Mouse (Mus musculus): ENCODE results near the gene Gabpb2. TPM values are rescaled to one million over a fixed set of nuclear protein-coding genes. Genes with fewer than 3 reads are reported as not detected.
A peak's percentile ranks its signal among the peaks of the same experiment; 100 is the strongest.
"Not testable (repeated sequence)": the region's sequence is repeated elsewhere in the genome, so short reads cannot be mapped to it uniquely, and the experiment has no call there.

The Gabpb2 gene
- total RNA-seq, 2 experiments from 2014 or later, result 7.1 to 10.0 TPM

DNA sequence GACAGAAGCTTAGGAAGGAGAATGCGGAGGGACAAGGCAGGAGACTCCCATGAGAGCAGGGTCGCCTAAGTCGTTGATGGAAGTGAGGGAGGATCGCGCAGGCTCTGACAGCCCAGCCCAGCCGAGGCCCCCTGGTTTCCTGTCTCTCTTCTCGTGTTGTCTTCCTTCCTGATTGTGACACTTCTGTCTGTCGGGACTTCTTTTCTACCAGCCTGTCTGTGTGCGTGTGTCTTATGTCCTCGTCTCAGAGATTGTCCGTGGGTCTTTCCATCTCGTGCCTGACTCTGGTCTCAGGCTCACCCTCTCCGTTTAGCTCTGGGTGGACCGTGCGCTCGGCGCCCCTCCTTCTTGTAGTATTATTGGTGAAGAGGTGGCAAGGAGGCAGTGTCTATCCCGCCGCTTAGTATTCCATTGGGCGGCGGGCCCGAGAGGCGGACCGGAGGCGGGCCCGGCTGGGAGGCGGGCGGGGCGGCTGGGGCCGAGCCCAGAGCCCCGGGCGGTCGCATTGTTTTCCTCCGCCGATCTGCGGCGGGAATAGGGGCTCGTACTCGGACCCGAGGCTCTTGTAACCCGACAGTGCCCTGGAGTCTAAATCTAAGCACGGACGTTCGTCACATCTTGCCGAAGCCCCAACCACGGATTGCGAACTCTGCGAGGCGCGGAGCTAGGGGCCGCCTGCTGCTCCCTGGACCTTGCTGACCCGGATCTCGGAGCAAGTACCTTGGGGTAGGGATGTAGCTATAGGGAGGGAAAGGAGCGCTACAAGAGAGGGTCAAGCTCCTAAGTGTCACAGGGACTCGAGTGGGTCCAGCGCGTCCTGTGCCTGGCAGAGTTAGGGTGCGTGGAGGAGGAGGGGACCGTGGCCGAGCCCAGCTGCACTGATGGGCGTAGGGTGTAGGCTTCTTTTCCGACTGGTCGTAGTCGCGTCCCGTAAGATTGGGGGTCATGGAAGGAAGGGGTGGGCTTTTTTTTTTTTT, 57.4 kb downstream of the Gabpb2 start, which contains the start of gene Sema6c:
Gene Sema6c, plus strand, starts transcription at position 471 of the 977 bp plus-strand sequence.
- peak; percentile 90 for DNase-seq (ENCODE audit: low spot score)

DNA sequence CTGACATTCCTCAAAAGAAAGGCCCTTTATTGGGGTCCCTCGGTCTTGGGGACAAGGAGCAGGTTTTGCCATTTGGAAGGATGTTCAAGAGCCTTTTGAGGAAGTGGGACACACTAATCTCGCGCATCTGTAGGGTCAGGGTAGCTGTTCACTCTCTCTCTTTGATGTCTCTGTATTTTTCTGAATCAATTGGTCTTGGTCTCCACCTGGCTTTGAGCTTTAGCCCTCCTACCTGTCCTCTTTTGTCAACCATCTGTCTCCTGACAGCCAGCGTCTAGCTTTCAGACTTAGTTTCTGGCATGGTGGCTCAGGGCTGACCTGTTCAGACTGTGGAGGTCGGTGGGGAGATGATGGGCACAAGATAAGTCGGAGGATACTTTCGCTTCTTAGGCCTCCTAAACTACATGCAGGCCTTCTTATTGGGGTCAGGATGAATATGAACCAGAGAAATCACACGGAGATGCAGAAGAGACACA, 58.2 kb downstream of the Gabpb2 start:
- no peak for DNase-seq (ENCODE audit: low spot score)

DNA sequence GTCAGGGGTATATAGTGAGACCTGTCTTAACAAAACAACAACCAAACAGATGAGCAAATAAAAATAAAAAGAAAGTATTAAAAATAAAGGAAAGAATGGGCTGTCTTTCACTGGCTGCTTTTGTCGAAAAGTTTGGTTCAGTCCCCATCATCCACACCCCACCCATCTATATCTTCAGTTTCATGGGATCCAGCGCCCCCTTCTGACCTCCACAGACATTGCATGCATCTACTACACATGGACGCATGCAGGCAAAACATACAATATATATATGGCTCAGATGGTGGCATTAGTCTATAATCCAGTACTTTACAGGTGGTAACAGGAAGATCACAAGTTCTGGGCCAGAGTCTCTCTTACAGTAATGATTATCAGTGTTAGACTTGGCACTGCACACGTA, 63.8 kb downstream of the Gabpb2 start:
- peak; percentile 59 for DNase-seq (ENCODE audit: low spot score)

DNA sequence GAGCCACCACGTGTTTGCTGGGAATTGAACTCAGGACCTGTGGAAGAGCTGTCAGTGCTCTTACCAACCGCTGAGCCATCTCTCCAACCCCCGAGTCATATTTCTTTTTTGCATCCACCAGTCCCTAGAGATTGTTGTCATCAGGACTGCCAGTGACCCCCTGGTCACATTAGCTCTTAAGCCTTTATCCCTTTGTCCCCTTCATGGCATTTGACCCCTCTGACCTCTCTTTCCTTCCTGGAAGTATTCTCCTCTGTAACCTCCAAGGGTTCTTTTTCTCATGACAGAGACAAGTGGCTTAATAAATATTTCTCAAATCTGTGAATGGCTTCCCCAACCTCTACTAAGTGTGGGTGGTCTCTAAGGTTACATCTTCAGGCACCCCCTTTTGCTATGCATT, 69.8 kb downstream of the Gabpb2 start:
- DNase-seq (ENCODE audit: low spot score), result no peak

DNA sequence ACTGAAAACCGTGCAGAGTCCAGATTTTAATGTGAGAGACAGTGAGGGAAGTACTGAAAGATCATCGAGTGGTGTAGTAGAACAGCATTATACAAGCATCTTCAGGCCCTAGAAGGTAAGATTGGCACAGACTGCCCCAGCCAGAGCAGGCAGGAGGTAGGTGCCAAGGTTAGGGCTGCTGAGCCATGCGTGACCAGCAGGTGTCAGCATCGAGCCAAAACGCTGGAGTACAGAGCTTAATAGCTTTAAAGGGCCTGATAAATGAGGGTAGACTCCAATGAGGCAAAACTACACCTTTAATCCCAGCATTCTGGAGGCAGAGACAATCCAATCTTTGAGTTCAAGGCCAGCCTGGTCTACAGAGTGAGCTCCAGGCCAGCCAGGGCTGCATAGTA, 75.1 kb downstream of the Gabpb2 start:
- peak; percentile 93 for DNase-seq (ENCODE audit: low spot score)

DNA sequence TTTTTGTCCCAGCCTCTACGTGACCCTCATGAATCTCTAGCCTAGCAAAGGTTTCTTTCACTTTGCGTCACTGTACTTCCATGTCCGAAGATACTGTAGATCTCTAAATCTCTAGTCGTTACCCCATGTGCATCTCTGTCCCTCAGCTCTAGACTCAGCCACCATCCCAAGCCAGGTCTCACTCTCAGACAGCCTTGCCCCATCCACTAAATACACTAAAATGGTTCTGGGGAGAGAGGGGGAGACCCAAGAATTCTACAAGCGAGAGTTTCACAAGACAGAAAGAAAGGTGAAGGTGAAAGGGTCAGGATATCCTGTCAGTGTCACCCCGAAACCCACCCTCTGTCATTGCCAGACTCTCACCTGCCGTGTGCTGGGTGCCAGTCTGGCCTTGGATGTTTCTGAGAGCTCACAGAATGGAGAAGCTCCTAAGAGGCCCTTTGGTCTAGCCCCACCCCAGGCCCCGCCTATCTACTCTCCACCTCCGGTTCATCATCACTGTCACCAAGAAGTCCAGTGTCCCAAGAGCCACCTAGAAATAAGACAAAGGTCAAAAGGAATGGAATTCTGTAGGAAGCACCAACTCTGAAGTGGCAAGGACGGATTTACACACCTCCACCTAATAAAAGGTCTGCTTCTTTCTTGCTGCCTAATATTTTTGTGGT, 75.6 kb downstream of the Gabpb2 start, which contains the start of gene Tnfaip8l2:
Gene Tnfaip8l2, minus strand, starts transcription at position 409 of the 665 bp plus-strand sequence.
- no peak for DNase-seq (ENCODE audit: low spot score)

DNA sequence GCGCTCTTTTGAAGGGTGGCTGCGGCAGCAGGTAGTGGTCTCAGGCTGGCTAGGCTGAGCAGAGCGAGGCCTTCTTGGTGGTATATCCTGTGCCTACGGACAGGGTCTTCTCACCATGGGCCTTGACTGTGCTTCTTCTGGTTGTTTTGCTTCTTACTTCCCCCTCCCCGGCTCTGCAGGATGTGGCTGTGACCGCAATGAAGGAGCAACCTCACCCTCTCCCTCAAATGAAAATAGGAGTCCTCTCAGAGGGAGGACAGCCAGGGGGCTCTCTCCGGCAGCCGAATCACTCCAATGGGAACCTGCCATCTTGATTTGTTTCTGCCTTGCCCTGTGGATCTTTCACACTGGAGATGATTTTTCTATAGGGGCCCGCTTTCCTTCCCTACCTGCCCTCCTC, 76.2 kb downstream of the Gabpb2 start:
- no peak for DNase-seq (ENCODE audit: low spot score)

DNA sequence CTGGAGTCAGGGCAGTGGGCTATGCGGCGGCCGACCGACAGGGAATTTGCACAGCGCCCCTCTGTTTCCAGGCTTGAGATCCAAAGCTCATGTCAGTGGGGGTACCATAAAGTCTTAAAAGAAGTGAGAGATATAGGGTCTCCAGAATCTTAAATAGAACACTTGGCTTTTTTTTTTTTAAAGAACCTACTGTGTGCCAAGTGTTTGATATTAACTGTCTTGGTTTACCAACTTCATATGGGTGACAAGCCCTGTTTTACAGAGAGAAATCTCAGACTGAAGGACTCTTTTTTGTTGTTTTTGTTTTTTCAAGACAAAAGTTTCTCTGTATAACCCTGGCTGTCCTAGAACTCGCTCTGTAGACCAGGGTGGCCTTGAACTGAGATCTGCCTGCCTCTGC, 76.9 kb downstream of the Gabpb2 start:
- DNase-seq (ENCODE audit: low spot score), result no peak

DNA sequence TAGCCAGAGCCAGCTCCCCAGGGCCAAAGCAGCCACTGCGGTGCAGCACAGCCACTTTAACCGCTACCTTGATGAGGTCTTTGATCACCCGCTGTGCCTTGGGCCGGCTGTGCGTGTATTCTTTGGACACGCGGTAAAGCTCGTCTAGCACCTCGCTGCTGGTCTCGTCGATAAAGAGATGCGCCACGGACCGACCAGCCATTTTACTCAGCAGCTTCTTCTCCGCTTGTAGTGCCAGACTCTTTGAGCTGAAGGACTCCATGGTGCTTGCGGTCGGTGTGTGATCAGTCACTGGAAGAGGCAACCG, 77.5 kb downstream of the Gabpb2 start:
- no peak for DNase-seq (ENCODE audit: low spot score)

DNA sequence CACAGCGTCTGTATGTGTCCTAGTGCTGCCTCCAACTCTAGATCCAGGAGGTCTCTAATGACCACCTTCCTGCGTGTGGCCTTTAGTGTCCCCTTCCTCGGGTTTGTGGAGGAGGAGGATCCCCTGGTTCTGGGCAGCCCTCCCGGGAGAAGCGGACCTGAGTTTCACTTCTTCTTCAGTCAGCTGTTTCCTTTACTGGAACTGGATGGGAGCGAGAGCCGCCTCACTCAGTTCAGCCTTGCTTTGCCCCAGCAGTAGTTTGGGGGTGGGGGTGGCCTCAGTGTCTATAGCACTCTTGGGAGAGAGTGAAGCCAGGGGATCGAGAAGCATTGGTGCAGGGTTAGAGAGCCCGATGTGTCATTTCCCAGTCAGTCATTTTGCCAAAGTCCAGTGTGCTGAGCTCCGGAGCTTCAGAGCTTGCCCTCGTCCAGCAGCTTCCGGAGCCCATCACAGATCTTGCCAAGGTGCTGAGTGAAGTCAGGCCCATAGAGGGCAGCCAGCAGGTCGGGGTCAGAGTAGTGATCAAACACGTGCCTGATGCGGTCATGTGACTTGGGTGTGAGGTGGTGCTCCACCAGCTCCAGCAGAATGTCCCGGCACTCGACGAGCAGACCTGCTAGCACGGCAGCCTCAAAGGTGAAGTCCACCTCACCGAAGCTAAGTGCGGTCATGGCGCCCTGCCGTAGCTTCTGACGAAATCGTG, 78.0 kb downstream of the Gabpb2 start:
- no peak for DNase-seq (ENCODE audit: low spot score)

DNA sequence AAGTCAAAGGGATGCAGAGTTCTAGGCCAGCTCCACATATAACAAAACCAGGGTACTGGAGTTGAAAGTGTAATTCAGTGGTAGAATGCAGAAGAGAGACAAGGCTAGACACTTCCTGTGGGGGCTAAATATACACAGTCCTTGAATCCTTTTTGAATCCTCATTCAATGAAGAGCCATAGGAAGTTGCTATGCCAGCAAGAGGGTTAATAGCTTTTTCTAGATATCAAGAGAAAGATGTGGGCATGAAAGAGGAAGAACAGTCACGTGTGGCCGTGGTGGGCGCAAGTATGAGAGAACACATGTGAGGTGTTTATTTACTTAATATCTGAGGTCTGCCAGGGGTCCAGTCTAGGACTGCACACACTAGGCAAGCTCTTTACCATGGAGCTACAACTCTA, 81.4 kb downstream of the Gabpb2 start:
- DNase-seq (ENCODE audit: low spot score), result no peak

DNA sequence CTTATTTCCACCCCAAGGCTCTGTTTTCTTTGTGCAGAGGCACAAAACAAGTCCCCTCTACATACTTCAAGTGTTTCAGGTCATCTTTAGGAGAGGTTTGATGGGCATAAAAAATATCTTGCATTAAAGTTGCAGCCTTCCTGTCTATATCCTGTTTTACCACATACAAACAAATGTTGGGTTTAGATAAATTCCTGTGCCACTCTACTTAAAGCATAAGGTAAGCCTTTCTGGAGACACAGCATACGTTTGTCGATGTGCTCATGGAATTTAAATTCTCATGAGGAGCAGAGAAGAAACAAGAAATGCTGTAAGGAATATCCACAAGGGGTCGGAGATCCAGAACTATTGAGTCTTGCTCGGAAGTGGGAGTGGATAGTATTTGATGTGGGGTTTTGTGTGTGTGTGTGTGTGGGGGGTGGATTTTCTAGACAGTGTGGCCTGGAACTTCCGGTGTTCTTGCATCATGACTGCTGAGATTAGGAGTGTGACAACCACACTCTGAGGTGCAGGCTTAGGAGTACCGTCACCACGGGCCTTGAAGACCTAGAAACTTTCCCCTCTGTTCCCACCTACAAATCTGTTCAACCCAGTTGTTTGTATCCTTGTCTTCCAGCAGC, 82.2 kb downstream of the Gabpb2 start:
- DNase-seq (ENCODE audit: low spot score), result no peak

DNA sequence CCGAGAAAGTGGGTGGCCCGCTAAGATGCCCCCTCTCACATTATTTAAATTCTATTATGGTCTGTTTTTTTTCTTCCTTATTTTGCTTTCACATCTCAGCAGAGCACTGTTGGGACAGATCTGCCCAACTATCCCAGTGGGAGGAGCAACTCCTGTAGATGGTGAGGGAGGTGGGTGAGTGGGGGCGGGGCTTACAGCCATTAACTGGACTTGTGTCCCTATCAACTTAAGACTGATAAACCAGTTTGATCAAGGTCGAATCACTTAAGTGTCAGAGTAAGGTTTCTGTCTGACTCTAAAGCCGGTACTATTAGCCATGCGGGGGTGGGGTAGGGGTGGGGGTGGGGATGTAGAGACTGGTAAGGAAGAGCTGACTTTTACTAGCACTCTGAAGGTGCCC, 82.7 kb downstream of the Gabpb2 start:
- peak; percentile 58 for DNase-seq (ENCODE audit: low spot score)

DNA sequence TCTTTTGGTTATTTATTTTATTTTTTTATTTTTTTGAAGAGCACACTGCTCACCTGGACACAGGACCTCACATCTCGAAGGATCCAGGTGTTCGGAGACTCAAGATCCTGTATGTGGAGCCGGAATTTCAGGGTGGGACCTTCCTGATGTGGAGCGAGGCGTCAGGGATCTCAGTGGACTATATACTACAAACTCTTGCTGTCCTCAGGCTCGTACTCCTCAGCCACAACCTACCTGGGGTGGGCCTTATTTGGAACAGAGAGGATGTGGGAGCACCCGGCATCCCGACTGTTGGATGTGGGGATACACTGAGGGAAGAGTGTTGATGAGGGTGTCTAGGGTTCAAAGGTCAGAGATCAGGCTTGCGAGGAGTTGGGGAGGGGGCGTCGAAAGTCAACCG, 83.6 kb downstream of the Gabpb2 start:
- not testable (repeated sequence) for DNase-seq (ENCODE audit: low spot score)

DNA sequence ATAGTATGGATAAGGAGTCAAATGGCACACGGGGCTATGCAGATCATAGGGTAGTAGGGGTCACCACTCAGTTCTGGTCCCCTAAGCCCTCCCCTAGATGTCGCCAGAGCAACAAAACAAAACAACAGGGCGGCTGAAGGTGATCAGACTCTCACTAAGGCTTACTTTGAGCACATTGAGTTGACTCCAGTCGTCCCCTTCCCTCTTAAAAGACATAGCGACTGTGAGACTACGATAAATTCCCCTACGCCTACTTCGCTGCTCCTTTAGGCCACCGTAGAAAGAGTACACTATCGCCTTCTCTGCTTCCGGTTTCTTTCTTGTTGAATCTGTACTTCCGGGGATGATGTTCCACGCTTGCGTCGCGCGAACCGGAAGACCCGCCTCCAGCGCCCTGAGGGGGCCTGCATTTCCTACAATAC, 84.0 kb downstream of the Gabpb2 start, which contains the start of the genes Scnm1 and Lysmd1:
Gene Scnm1, minus strand, starts transcription at position 332 of the 422 bp plus-strand sequence.
Gene Lysmd1, plus strand, starts transcription at position 409 of the 422 bp plus-strand sequence.
- peak; percentile 93 for DNase-seq (ENCODE audit: low spot score)

DNA sequence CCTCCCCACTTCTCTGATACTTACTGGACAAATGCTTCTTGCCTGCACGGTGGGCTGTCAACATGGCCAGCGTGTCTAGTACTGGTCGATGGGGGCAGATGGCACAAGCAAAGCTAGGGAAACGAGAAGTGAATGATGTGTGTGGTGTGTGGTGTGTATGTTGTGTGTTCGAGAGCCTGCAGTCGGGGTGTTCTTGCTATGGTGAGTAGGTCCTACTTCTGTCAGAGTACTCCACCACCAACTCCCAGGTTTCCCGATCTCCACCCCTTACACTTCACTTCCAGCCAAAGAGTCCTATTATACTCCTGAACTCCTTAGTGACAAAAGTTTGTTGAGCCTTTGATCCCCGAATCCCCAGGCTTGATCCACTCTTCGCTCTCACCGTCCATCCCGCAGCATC, 84.5 kb downstream of the Gabpb2 start:
- DNase-seq (ENCODE audit: low spot score), result no peak

DNA sequence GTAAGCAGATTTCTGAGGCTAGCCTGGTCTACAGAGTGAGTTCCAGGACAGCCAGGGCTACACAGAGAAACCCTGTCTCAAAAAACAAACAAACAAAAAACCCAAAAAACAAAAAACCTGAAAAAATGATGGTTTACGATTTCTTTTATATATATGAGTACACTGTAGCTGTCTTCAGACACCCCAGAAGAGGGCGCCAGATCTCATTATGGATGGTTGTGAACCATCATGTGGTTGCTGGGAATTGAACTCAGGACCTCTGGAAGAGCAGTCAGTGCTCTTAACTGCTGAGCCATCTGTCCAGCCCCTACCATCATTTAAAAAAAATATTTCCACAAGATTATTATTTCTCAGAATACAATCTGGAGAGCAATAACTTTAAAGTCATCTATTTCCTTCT, 85.3 kb downstream of the Gabpb2 start:
- DNase-seq (ENCODE audit: low spot score), result not testable (repeated sequence)

All from gastrocnemius, adult 18-20 months (tissue).